Mouse (Mus musculus): ENCODE measurements around the gene Depp1. TPM values are rescaled to one million over a fixed set of nuclear protein-coding genes. Genes with fewer than 3 reads are reported as not detected.
"Not testable (repeated sequence)": the region's sequence is repeated elsewhere in the genome, so short reads cannot be mapped to it uniquely, and the experiment has no call there.

The Depp1 gene
- polyA plus RNA-seq, 2 experiments, result 13.8 to 27.7 TPM

- H3K36me3 ChIP-seq (ENCODE audit: control insufficient read depth, insufficient read depth, low read length), result peaks cover 18% of the 10 kb centered on the region
- H3K9ac ChIP-seq (ENCODE audit: low read depth, low read length, severe bottlenecking), result no peak overlapping the region
- H3K9me3 ChIP-seq (ENCODE audit: control insufficient read depth, low read length), result no peaks in the 10 kb centered on the region
- ATAC-seq (ENCODE audit: low FRiP score, low read depth) (no peak), DNase-seq (ENCODE audit: low spot score) (no peak)
- 54% methylated on average over 8 of the region's 8 CpGs for WGBS
- TF ChIP-seq POLR2A (IDR thresholded peaks at IDR 0.05; ENCODE audit: borderline replicate concordance, extremely low read depth, insufficient read depth, insufficient read length), result no peak
- no peaks in the 10 kb centered on the region for H3K4me1 ChIP-seq (ENCODE audit: control insufficient read depth, insufficient read depth, low read length)
- no peaks in the 10 kb centered on the region for H3K27me3 ChIP-seq (ENCODE audit: control insufficient read depth, insufficient read depth, low read length)
- no peak overlapping the region for H3K4me3 ChIP-seq (replicated peaks; ENCODE audit: low read length)
- no peak overlapping the region for H3K4me2 ChIP-seq (replicated peaks; ENCODE audit: low read depth, low read length, severe bottlenecking)
- H3K27ac ChIP-seq (replicated peaks; ENCODE audit: low read depth, low read length), result no peak overlapping the region
Measured at GRCm38 (mm10) chr6:116621318-116622023, 28.9 kb upstream of the Depp1 start.

GRCm38 (mm10) chr6:116626417-116626816 is 24.0 kb upstream of the Depp1 start:
- not testable (repeated sequence) for H3K9ac ChIP-seq (ENCODE audit: low read depth, low read length, severe bottlenecking); H3K4me1 ChIP-seq (ENCODE audit: control insufficient read depth, insufficient read depth, low read length); H3K27me3 ChIP-seq (ENCODE audit: control insufficient read depth, insufficient read depth, low read length); DNase-seq (ENCODE audit: low spot score); H3K9me3 ChIP-seq (ENCODE audit: control insufficient read depth, low read length); H3K4me2 ChIP-seq (replicated peaks; ENCODE audit: low read depth, low read length, severe bottlenecking); H3K4me3 ChIP-seq (replicated peaks; ENCODE audit: low read length); ATAC-seq (ENCODE audit: low FRiP score, low read depth); H3K27ac ChIP-seq (replicated peaks; ENCODE audit: low read depth, low read length)
- peaks cover 18% of the 10 kb centered on the region for H3K36me3 ChIP-seq (ENCODE audit: control insufficient read depth, insufficient read depth, low read length)
- WGBS, result 98% methylated on average over 9 of the region's 9 CpGs

- H3K27me3 ChIP-seq (ENCODE audit: control insufficient read depth, insufficient read depth, low read length), result no peaks in the 10 kb centered on the region
- H3K9me3 ChIP-seq (ENCODE audit: control insufficient read depth, low read length), result no peaks in the 10 kb centered on the region
- peaks cover 18% of the 10 kb centered on the region for H3K36me3 ChIP-seq (ENCODE audit: control insufficient read depth, insufficient read depth, low read length)
- H3K4me1 ChIP-seq (ENCODE audit: control insufficient read depth, insufficient read depth, low read length), result 0 out of 2 replicates have a peak, but pooled peaks cover 2% of the 10 kb centered on the region
- H3K4me3 ChIP-seq (replicated peaks; ENCODE audit: low read length), result peak overlapping the region; percentile 61
- 12% methylated on average over 9 of the region's 9 CpGs for WGBS
- H3K4me2 ChIP-seq (replicated peaks; ENCODE audit: low read depth, low read length, severe bottlenecking), result peak overlapping the region; percentile 74
- peak overlapping the region; percentile 93 for H3K9ac ChIP-seq (ENCODE audit: low read depth, low read length, severe bottlenecking)
- peak overlapping the region; percentile 84 for H3K27ac ChIP-seq (replicated peaks; ENCODE audit: low read depth, low read length)
- no peak for TF ChIP-seq POLR2A (IDR thresholded peaks at IDR 0.05; ENCODE audit: borderline replicate concordance, extremely low read depth, insufficient read depth, insufficient read length)
- no peak for ATAC-seq (ENCODE audit: low FRiP score, low read depth)
- no peak for DNase-seq (ENCODE audit: low spot score)
Measured at GRCm38 (mm10) chr6:116628095-116628494, 22.3 kb upstream of the Depp1 start.

GRCm38 (mm10) chr6:116628539-116629171 is 21.8 kb upstream of the Depp1 start, which contains the start of gene Zfp422:
TSS of gene Zfp422 (minus strand) at chr6:116628999.
- TF ChIP-seq POLR2A (IDR thresholded peaks at IDR 0.05; ENCODE audit: borderline replicate concordance, extremely low read depth, insufficient read depth, insufficient read length), result peak; percentile 80; the same call in 1 of the 2 replicates
- 0 out of 2 replicates have a peak, but pooled peaks cover 2% of the 10 kb centered on the region for H3K4me1 ChIP-seq (ENCODE audit: control insufficient read depth, insufficient read depth, low read length)
- ATAC-seq (ENCODE audit: low FRiP score, low read depth), result peak; percentile 95
- DNase-seq (ENCODE audit: low spot score), result peak; percentile 82
- H3K27me3 ChIP-seq (ENCODE audit: control insufficient read depth, insufficient read depth, low read length), result no peaks in the 10 kb centered on the region
- peak within 1 kb of the TSS; percentile 93 for H3K9ac ChIP-seq (ENCODE audit: low read depth, low read length, severe bottlenecking)
- peaks cover 18% of the 10 kb centered on the region for H3K36me3 ChIP-seq (ENCODE audit: control insufficient read depth, insufficient read depth, low read length)
- under 1% methylated on average over 45 of the region's 56 CpGs for WGBS
- H3K4me3 ChIP-seq (replicated peaks; ENCODE audit: low read length), result peak within 1 kb of the TSS; percentile 61
- peak within 1 kb of the TSS; percentile 74 for H3K4me2 ChIP-seq (replicated peaks; ENCODE audit: low read depth, low read length, severe bottlenecking)
- no peaks in the 10 kb centered on the region for H3K9me3 ChIP-seq (ENCODE audit: control insufficient read depth, low read length)
- H3K27ac ChIP-seq (replicated peaks; ENCODE audit: low read depth, low read length), result peak within 1 kb of the TSS; percentile 84

GRCm38 (mm10) chr6:116629766-116630165 is 20.6 kb upstream of the Depp1 start:
- peaks cover 8% of the 10 kb centered on the region; the same call in 1 of the 2 replicates for H3K36me3 ChIP-seq (ENCODE audit: control insufficient read depth, insufficient read depth, low read length)
- 87% methylated on average over 10 of the region's 10 CpGs for WGBS
- DNase-seq (ENCODE audit: low spot score), result no peak
- no peak overlapping the region for H3K4me2 ChIP-seq (replicated peaks; ENCODE audit: low read depth, low read length, severe bottlenecking)
- H3K27ac ChIP-seq (replicated peaks; ENCODE audit: low read depth, low read length), result no peak overlapping the region
- no peak for TF ChIP-seq POLR2A (IDR thresholded peaks at IDR 0.05; ENCODE audit: borderline replicate concordance, extremely low read depth, insufficient read depth, insufficient read length)
- no peaks in the 10 kb centered on the region for H3K9me3 ChIP-seq (ENCODE audit: control insufficient read depth, low read length)
- no peak for ATAC-seq (ENCODE audit: low FRiP score, low read depth)
- no peak overlapping the region for H3K4me3 ChIP-seq (replicated peaks; ENCODE audit: low read length)
- no peak overlapping the region for H3K9ac ChIP-seq (ENCODE audit: low read depth, low read length, severe bottlenecking)
- 0 out of 2 replicates have a peak, but pooled peaks cover 2% of the 10 kb centered on the region for H3K4me1 ChIP-seq (ENCODE audit: control insufficient read depth, insufficient read depth, low read length)
- no peaks in the 10 kb centered on the region for H3K27me3 ChIP-seq (ENCODE audit: control insufficient read depth, insufficient read depth, low read length)

Measured in limb, embryonic 14.5 days (tissue).